ENCODE assay signal across 8 mouse cellular contexts in the genomic region with DNA sequence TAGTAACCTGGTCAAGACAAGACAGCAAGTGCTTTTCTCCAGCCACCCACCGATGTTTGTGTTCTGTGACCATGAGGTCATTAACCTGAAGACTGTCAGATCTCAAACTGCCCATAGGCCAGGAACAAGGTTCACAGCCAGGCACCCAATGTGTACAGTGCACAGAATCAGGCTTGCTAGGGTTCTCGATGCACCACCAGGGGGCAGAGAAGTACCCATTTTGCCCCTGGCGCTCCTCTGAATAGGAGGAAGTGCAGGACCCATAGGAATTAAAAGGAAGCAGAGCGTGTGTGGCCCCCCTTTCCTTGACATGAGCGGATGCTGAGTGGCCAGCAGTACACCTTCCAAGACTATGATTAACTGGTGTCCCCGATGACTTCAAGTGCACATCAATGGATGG. TPM values are rescaled to one million over a fixed set of nuclear protein-coding genes. Genes with fewer than 3 reads are reported as not detected.
A peak's percentile ranks its signal among the peaks of the same experiment; 100 is the strongest.
DNase-seq lines count a peak whose midpoint lies in the region; ATAC-seq and TF ChIP-seq lines count a peak whose summit lies in the region.

No protein-coding gene starts in this region.

- H3K4me1 ChIP-seq in E14TG2a.4 (replicated peaks; ENCODE audit: low read depth, low read length) = peaks cover 29% of the 10 kb centered on the region
- no peaks in the 10 kb centered on the region for H3K4me1 ChIP-seq in heart, embryonic 15.5 days (replicated peaks)
- no peaks in the 10 kb centered on the region for H3K4me1 ChIP-seq in lung, postnatal 0 days (ENCODE audit: insufficient read depth, low read depth, low read length)

- ATAC-seq in heart, embryonic 15.5 days (replicated peaks; ENCODE audit: insufficient number of reproducible peaks, insufficient read depth, low FRiP score, low read depth) = peak; percentile 67; the same call in 1 of the 2 replicates
- ATAC-seq in lung, postnatal 0 days = peak; percentile 89

- peak; percentile 89 for DNase-seq in ZHBTc4 (ENCODE audit: low read depth, low spot score)
- peak; percentile 80 for DNase-seq in embryo, embryonic 10 days (ENCODE audit: low spot score)
- peak; percentile 82 for DNase-seq in kidney, postnatal 10 days
- DNase-seq in lung, postnatal 0 days (ENCODE audit: low spot score) = peak; percentile 79
- peak; percentile 32 for DNase-seq in retina, adult 2 months (ENCODE audit: low read depth, low spot score)
- peak; percentile 60 for DNase-seq in yolk sac, embryonic 10.5 days (ENCODE audit: low spot score)

- H3K27me3 ChIP-seq in E14TG2a.4 (ENCODE audit: insufficient read depth, low read length) = peaks cover 6% of the 10 kb centered on the region
- H3K27me3 ChIP-seq in heart, embryonic 15.5 days = no peaks in the 10 kb centered on the region; the same call in 1 of the 2 replicates
- H3K27me3 ChIP-seq in lung, postnatal 0 days (replicated peaks; ENCODE audit: insufficient read depth, low read length) = no peaks in the 10 kb centered on the region

- no peak overlapping the region for H3K27ac ChIP-seq in heart, embryonic 15.5 days
- H3K27ac ChIP-seq in lung, postnatal 0 days (ENCODE audit: low read length) = no peak overlapping the region

- peak; percentile 69 for TF ChIP-seq CTCF in E14TG2a.4 (conservative IDR thresholded peaks at IDR 0.05; ENCODE audit: low read length)
- TF ChIP-seq CTCF in lung, postnatal 0 days (IDR thresholded peaks at IDR 0.05) = peak; percentile 91

- no peak overlapping the region for H3K4me2 ChIP-seq in heart, embryonic 15.5 days
- H3K4me2 ChIP-seq in lung, postnatal 0 days (replicated peaks; ENCODE audit: low read depth, low read length) = no peak overlapping the region

- 29% methylated on average over 6 of the region's 6 CpGs for WGBS in heart, embryonic 15.5 days
- 20% methylated on average over 6 of the region's 6 CpGs for WGBS in lung, postnatal 0 days

- H3K4me3 ChIP-seq in E14TG2a.4 (replicated peaks; ENCODE audit: low read length) = no peak overlapping the region
- no peak overlapping the region for H3K4me3 ChIP-seq in heart, embryonic 15.5 days
- no peak overlapping the region for H3K4me3 ChIP-seq in lung, postnatal 0 days (ENCODE audit: low read depth, low read length)

- peaks cover 32% of the 10 kb centered on the region for H3K36me3 ChIP-seq in E14TG2a.4 (ENCODE audit: insufficient read depth, low read length)
- peaks cover 29% of the 10 kb centered on the region; the same call in 1 of the 2 replicates for H3K36me3 ChIP-seq in heart, embryonic 15.5 days
- peaks cover 6% of the 10 kb centered on the region; the same call in 1 of the 2 replicates for H3K36me3 ChIP-seq in lung, postnatal 0 days (ENCODE audit: insufficient read depth, low read length)

- no peak for TF ChIP-seq EP300 in lung, postnatal 0 days (IDR thresholded peaks at IDR 0.05)

- H3K9ac ChIP-seq in heart, embryonic 15.5 days = no peak overlapping the region
- no peak overlapping the region for H3K9ac ChIP-seq in lung, postnatal 0 days (replicated peaks; ENCODE audit: low read depth)

- no peaks in the 10 kb centered on the region for H3K9me3 ChIP-seq in E14TG2a.4 (ENCODE audit: low read length)
- no peaks in the 10 kb centered on the region for H3K9me3 ChIP-seq in heart, embryonic 15.5 days (replicated peaks)
- H3K9me3 ChIP-seq in lung, postnatal 0 days (ENCODE audit: low read length) = no peaks in the 10 kb centered on the region

RNA-seq across cellular contexts. Expression of a gene that starts 10.6 kb away (rescaled TPM):
- polyA plus RNA-seq in heart, embryonic 15.5 days (2015; fragmentation: Nextera tagmentation; extraction: Ambion mirVana) = 0.06 and 0.51 TPM in 2 replicates
- polyA plus RNA-seq in lung, postnatal 0 days (2015; fragmentation: Nextera tagmentation; extraction: Ambion mirVana) = 0.16 and 0.25 TPM in 2 replicates

RNA-seq across cellular contexts. Expression of a gene that starts 27.5 kb away (rescaled TPM):
- polyA plus RNA-seq in heart, embryonic 15.5 days (2015; fragmentation: Nextera tagmentation; extraction: Ambion mirVana) = 0.13 and 0.19 TPM in 2 replicates
- polyA plus RNA-seq in lung, postnatal 0 days (2015; fragmentation: Nextera tagmentation; extraction: Ambion mirVana) = 0.57 and 0.83 TPM in 2 replicates

RNA-seq across cellular contexts. Expression of a gene that starts 27.8 kb away (rescaled TPM):
- polyA plus RNA-seq in heart, embryonic 15.5 days (2015; fragmentation: Nextera tagmentation; extraction: Ambion mirVana) = 59.6 and 75.5 TPM in 2 replicates
- polyA plus RNA-seq in lung, postnatal 0 days (2015; fragmentation: Nextera tagmentation; extraction: Ambion mirVana) = 61.6 and 69.9 TPM in 2 replicates

RNA-seq across cellular contexts. Expression of a gene that starts 50.0 kb away (rescaled TPM):
- 14.0 and 24.3 TPM in 2 replicates for polyA plus RNA-seq in heart, embryonic 15.5 days (2015; fragmentation: Nextera tagmentation; extraction: Ambion mirVana)
- 18.3 and 22.1 TPM in 2 replicates for polyA plus RNA-seq in lung, postnatal 0 days (2015; fragmentation: Nextera tagmentation; extraction: Ambion mirVana)

Comparison
In these comparisons a context has a peak if more than half of its experiments do, and no peak if none do; other contexts are left out.
1. DNase-seq: peak in every context shown above with its lines; median percentile 89 in ZHBTc4; 82 in kidney, postnatal 10 days; 80 in embryo, embryonic 10 days; 79 in lung, postnatal 0 days; 60 in yolk sac, embryonic 10.5 days; 32 in retina, adult 2 months.